Mouse (Mus musculus) liver, postnatal 0 days (tissue): ENCODE data around the gene Zfp385c. TPM values are rescaled to one million over a fixed set of nuclear protein-coding genes. Genes with fewer than 3 reads are reported as not detected.

ENCODE experiments used
- ATAC-seq: fragments of 200-750 bp; cut with Nextera tagmentation; 2 replicates; pipeline ENCODE4 v1.8.0; 2017; ENCODE audit warnings: mild to moderate bottlenecking, moderate library complexity
- DNase-seq: peaks from one replicate; pipeline ENCODE4 v3.0.0-alpha.2; 2016
- H3K27ac ChIP-seq: fragments of 300-500 bp; sonication (generic); 2 replicates; pipeline ENCODE4 v1.5.1; 2014; ENCODE audit warnings: antibody characterized with exemption, moderate library complexity, mild to moderate bottlenecking, low read depth
- H3K27me3 ChIP-seq: fragments of 300-500 bp; sonication (generic); 2 replicates; pipeline ENCODE4 v1.6.1; 2014; ENCODE audit warnings: low read length, control low read depth, mixed read lengths; ENCODE audit not compliant: insufficient read depth
- H3K36me3 ChIP-seq: fragments of 300-500 bp; sonication (generic); replicated peaks from 2 replicates; pipeline ENCODE4 v1.6.1; 2014; ENCODE audit warnings: mild to moderate bottlenecking, control low read depth, low read length, moderate library complexity, mixed read lengths; ENCODE audit not compliant: insufficient read depth
- H3K4me1 ChIP-seq: fragments of 300-500 bp; sonication (generic); 2 replicates; pipeline ENCODE4 v1.6.1; 2014; ENCODE audit warnings: antibody characterized with exemption, mild to moderate bottlenecking, control low read depth; ENCODE audit not compliant: insufficient read depth
- H3K4me2 ChIP-seq: fragments of 300-500 bp; sonication (generic); 2 replicates; pipeline ENCODE4 v1.6.1; 2014; ENCODE audit warnings: low read depth, mild to moderate bottlenecking, low read length, moderate library complexity, mixed read lengths
- H3K4me3 ChIP-seq: fragments of 300-500 bp; sonication (generic); 2 replicates; pipeline ENCODE4 v1.5.1; 2014; ENCODE audit warnings: low read depth, low read length
- H3K9ac ChIP-seq: fragments of 300-500 bp; sonication (generic); replicated peaks from 2 replicates; pipeline ENCODE4 v1.6.1; 2014; ENCODE audit warnings: mild to moderate bottlenecking, moderate library complexity
- H3K9me3 ChIP-seq: fragments of 300-500 bp; sonication (generic); 2 replicates; pipeline ENCODE4 v1.6.1; 2016; ENCODE audit warnings: mild to moderate bottlenecking, control low read depth, low read length, mixed read lengths
- CTCF ChIP-seq: sonication (generic); IDR thresholded peaks from 2 replicates; pipeline ENCODE4 v1.5.1; 2016; ENCODE audit warnings: antibody characterized with exemption, low read depth
- EP300 ChIP-seq: IDR thresholded peaks from 2 replicates; pipeline ENCODE4 v1.6.1; 2016; ENCODE audit warnings: antibody characterized with exemption, low read depth, mild to moderate bottlenecking
- WGBS: fragments of 180-500 bp; shearing (Covaris S2); extraction: QIAGEN DNeasy Blood & Tissue Kit; methylation state at CpG from one replicate; pipeline ENCODE4 v1.1.7; 2014; ENCODE audit not compliant: insufficient replicate concordance; 5-methylcytosine and 5-hydroxymethylcytosine counted together
- polyA plus RNA-seq: library from polyadenylated mRNA; unstranded; fragments of >200 nt; fragmentation: Nextera tagmentation; extraction: Ambion mirVana; gene quantifications from 2 replicates; pipeline ENCODE4 v1.2.1, GENCODE M21; 2015

Gene Zfp385c
- polyA plus RNA-seq, 1 experiment from 2014 or later: not detected

GRCm38 (mm10) chr11:100735954-100736745 is 43.9 kb upstream of the Zfp385c start:
- peaks cover 40% of the 10 kb centered on the region for H3K4me1 ChIP-seq
- TF ChIP-seq EP300: no peak
- no peak for TF ChIP-seq CTCF
- ATAC-seq (no peak), DNase-seq (peak; percentile 45)
- H3K4me2 ChIP-seq: peak overlapping the region; percentile 82
- H3K36me3 ChIP-seq: peaks cover 15% of the 10 kb centered on the region; the same call in 1 of the 2 replicates
- H3K27me3 ChIP-seq: no peaks in the 10 kb centered on the region
- peak overlapping the region; percentile 97 for H3K27ac ChIP-seq
- H3K9ac ChIP-seq: peak overlapping the region; percentile 100
- H3K9me3 ChIP-seq: no peaks in the 10 kb centered on the region
- WGBS: 28% methylated on average over 14 of the region's 14 CpGs
- H3K4me3 ChIP-seq: peak overlapping the region; percentile 100

GRCm38 (mm10) chr11:100735134-100735865 is 43.0 kb upstream of the Zfp385c start:
- ATAC-seq: no peak
- no peak for TF ChIP-seq EP300
- no peak for TF ChIP-seq CTCF
- peak overlapping the region; percentile 82 for H3K4me2 ChIP-seq
- DNase-seq: no peak
- H3K27me3 ChIP-seq: no peaks in the 10 kb centered on the region
- WGBS: 75% methylated on average over 9 of the region's 9 CpGs
- H3K27ac ChIP-seq: peak overlapping the region; percentile 97
- H3K4me1 ChIP-seq: peaks cover 48% of the 10 kb centered on the region
- peak overlapping the region; percentile 100 for H3K9ac ChIP-seq
- peak overlapping the region; percentile 100 for H3K4me3 ChIP-seq
- no peaks in the 10 kb centered on the region for H3K9me3 ChIP-seq
- H3K36me3 ChIP-seq: peaks cover 15% of the 10 kb centered on the region; the same call in 1 of the 2 replicates

GRCm38 (mm10) chr11:100730477-100731205 is 38.4 kb upstream of the Zfp385c start:
- no peak for ATAC-seq
- WGBS: 71% methylated on average over 6 of the region's 6 CpGs
- Histone ChIP-seq H3K9me3 (no peaks in the 10 kb centered on the region), H3K27me3 (no peaks in the 10 kb centered on the region), H3K36me3 (peaks cover 18% of the 10 kb centered on the region), H3K4me2 (no peak overlapping the region), H3K4me3 (no peak overlapping the region), H3K9ac (0 out of 2 replicates have a peak overlapping the region, but pooled peaks have one; percentile 5), H3K27ac (peak overlapping the region; percentile 56), H3K4me1 (peaks cover 37% of the 10 kb centered on the region)
- no peak for DNase-seq
- no peak for TF ChIP-seq EP300
- no peak for TF ChIP-seq CTCF

- no peaks in the 10 kb centered on the region for H3K27me3 ChIP-seq
- H3K4me2 ChIP-seq: no peak overlapping the region
- DNase-seq (no peak), ATAC-seq (no peak)
- H3K36me3 ChIP-seq: peaks cover 18% of the 10 kb centered on the region
- H3K4me1 ChIP-seq: peaks cover 37% of the 10 kb centered on the region
- no peak for TF ChIP-seq CTCF
- no peak for TF ChIP-seq EP300
- H3K9ac ChIP-seq: no peak overlapping the region
- 35% methylated on average over 4 of the region's 4 CpGs for WGBS
- H3K4me3 ChIP-seq: no peak overlapping the region
- no peaks in the 10 kb centered on the region for H3K9me3 ChIP-seq
- H3K27ac ChIP-seq: no peak overlapping the region
These were observed 37.7 kb upstream of the Zfp385c start for GRCm38 (mm10) chr11:100729976-100730375.

- ATAC-seq: no peak
- H3K36me3 ChIP-seq: peaks cover 13% of the 10 kb centered on the region
- TF ChIP-seq CTCF (no peak), EP300 (no peak)
These were observed 36.3 kb upstream of the Zfp385c start for GRCm38 (mm10) chr11:100728601-100729000.

GRCm38 (mm10) chr11:100727201-100727600 is 34.9 kb upstream of the Zfp385c start:
- WGBS: 95% methylated on average over 3 of the region's 3 CpGs
- no peak for TF ChIP-seq EP300
- no peak for TF ChIP-seq CTCF
- H3K27me3 ChIP-seq: no peaks in the 10 kb centered on the region
- H3K27ac ChIP-seq: no peak overlapping the region
- no peak overlapping the region for H3K4me2 ChIP-seq
- no peak overlapping the region for H3K9ac ChIP-seq
- peaks cover 57% of the 10 kb centered on the region for H3K4me1 ChIP-seq
- H3K36me3 ChIP-seq: peaks cover 5% of the 10 kb centered on the region
- ATAC-seq (no peak), DNase-seq (no peak)
- H3K9me3 ChIP-seq: no peaks in the 10 kb centered on the region
- H3K4me3 ChIP-seq: no peak overlapping the region

More at GRCm38 (mm10) chr11:100728601-100729000, 36.3 kb upstream of the Zfp385c start:
- Histone ChIP-seq H3K9me3 (no peaks in the 10 kb centered on the region), H3K27me3 (no peaks in the 10 kb centered on the region), H3K4me2 (no peak overlapping the region), H3K4me1 (peaks cover 44% of the 10 kb centered on the region), H3K9ac (no peak overlapping the region), H3K27ac (no peak overlapping the region), H3K4me3 (no peak overlapping the region)
- WGBS: 87% methylated on average over 6 of the region's 6 CpGs
- DNase-seq: no peak
